Mouse (Mus musculus) forebrain, embryonic 14.5 days (tissue): ENCODE results near the gene Ssbp2. TPM values are rescaled to one million over a fixed set of nuclear protein-coding genes. Genes with fewer than 3 reads are reported as not detected.
A peak's percentile ranks its signal among the peaks of the same experiment; 100 is the strongest.

Experiments
- ATAC-seq: fragments of 200-750 bp; cut with Nextera tagmentation; 2 replicates; pipeline ENCODE4 v1.8.0; 2017; ENCODE audit warnings: mild to moderate bottlenecking, moderate library complexity
- DNase-seq: peaks from one replicate; pipeline ENCODE4 v3.0.0-alpha.2; 2015; ENCODE audit warnings: low spot score
- H3K27ac ChIP-seq: fragments of 300-500 bp; sonication (generic); 2 replicates; pipeline ENCODE4 v1.5.1; 2014; ENCODE audit warnings: low read depth, mild to moderate bottlenecking, control low read depth, low read length, moderate library complexity
- H3K27me3 ChIP-seq: fragments of 300-500 bp; sonication (generic); replicated peaks from 2 replicates; pipeline ENCODE4 v1.6.1; 2014; ENCODE audit warnings: low read length, control low read depth, mixed read lengths; ENCODE audit not compliant: control insufficient read depth, insufficient read depth
- H3K36me3 ChIP-seq: fragments of 300-500 bp; sonication (generic); 2 replicates; pipeline ENCODE4 v1.6.1; 2014; ENCODE audit warnings: low read length, control low read depth; ENCODE audit not compliant: control insufficient read depth, insufficient read depth
- H3K4me1 ChIP-seq: fragments of 300-500 bp; sonication (generic); 2 replicates; pipeline ENCODE4 v1.6.1; 2014; ENCODE audit warnings: antibody characterized with exemption, low read length, control low read depth; ENCODE audit not compliant: control insufficient read depth, insufficient read depth
- H3K4me2 ChIP-seq: fragments of 300-500 bp; sonication (generic); 2 replicates; pipeline ENCODE4 v1.6.1; 2014; ENCODE audit warnings: mild to moderate bottlenecking, control low read depth, low read length
- H3K4me3 ChIP-seq: fragments of 300-500 bp; sonication (generic); 2 replicates; pipeline ENCODE4 v1.5.1; 2014; ENCODE audit warnings: low read depth, low read length, control low read depth
- H3K9ac ChIP-seq: fragments of 300-500 bp; sonication (generic); 2 replicates; pipeline ENCODE4 v1.6.1; 2014; ENCODE audit warnings: mild to moderate bottlenecking, low read length, control low read depth, moderate library complexity
- H3K9me3 ChIP-seq: fragments of 300-500 bp; sonication (generic); replicated peaks from 2 replicates; pipeline ENCODE4 v1.6.1; 2016; ENCODE audit warnings: low read length, control low read depth, mixed read lengths; ENCODE audit not compliant: control insufficient read depth
- WGBS: fragments of 180-500 bp; shearing (Covaris S2); extraction: QIAGEN DNeasy Blood & Tissue Kit; methylation state at CpG from one replicate; pipeline ENCODE4 v1.1.7; 2014; 5-methylcytosine and 5-hydroxymethylcytosine counted together
- polyA plus RNA-seq: library from polyadenylated mRNA; unstranded; fragments of >200 nt; fragmentation: Nextera tagmentation; extraction: Ambion mirVana; gene quantifications from 2 replicates; pipeline ENCODE4 v1.2.1, GENCODE M21; 2014

The Ssbp2 gene
- polyA plus RNA-seq, 1 experiment from 2014 or later: 252 TPM

DNA sequence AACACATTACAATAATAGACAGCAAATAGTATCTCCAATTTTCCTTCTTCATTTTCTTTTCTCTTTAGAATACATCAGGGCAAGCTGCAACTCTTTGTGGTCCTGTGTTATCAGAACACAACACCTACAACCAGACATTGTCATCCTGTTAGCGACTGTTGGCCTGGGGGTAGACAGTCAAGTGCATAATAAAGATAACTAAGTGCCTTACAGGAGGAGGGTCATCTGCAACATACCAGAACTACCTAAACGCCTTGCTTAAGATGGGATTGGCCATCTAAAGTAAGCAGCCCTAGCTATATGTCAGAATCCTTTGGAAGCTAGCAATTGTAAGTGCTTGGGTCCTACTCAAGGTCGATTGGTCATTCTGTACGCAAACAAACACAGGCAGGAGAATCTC is 2.1 kb upstream of the Ssbp2 start:
- Histone ChIP-seq H3K36me3 (no peaks in the 10 kb centered on the region), H3K4me2 (no peak overlapping the region), H3K9ac (no peak overlapping the region), H3K9me3 (no peaks in the 10 kb centered on the region), H3K27me3 (no peaks in the 10 kb centered on the region), H3K27ac (no peak overlapping the region), H3K4me3 (no peak overlapping the region), H3K4me1 (peaks cover 11% of the 10 kb centered on the region)
- no peak for DNase-seq
- ATAC-seq: no peak
- 90% methylated on average over 4 of the region's 4 CpGs for WGBS

DNA sequence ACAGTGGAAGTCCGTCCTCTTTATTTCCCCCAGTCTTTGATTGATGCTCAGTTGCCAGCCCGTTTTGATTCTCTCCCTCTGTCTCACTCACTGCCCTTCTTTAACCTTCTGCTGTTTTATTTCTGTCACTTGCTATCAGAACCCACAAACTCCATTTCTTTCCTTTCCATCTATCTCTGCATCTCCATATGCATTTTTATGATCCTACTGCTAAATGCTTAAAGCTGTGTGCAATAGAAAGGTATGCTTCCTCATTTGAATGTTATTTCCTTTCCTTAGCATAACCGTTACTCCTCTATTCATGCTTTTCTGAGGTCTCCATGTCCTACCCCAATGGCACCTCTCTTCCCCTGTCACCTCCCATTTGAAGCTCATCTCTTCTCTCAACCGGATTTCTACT is 594 bp upstream of the Ssbp2 start:
- DNase-seq (no peak), ATAC-seq (no peak)
- no peak overlapping the region for H3K4me2 ChIP-seq
- H3K4me1 ChIP-seq: peaks cover 17% of the 10 kb centered on the region
- no peak overlapping the region for H3K9ac ChIP-seq
- H3K27ac ChIP-seq: 0 out of 2 replicates have a peak overlapping the region, but pooled peaks have one; percentile 93
- H3K36me3 ChIP-seq: no peaks in the 10 kb centered on the region
- H3K9me3 ChIP-seq: no peaks in the 10 kb centered on the region
- WGBS: 23% methylated on average over 4 of the region's 4 CpGs
- H3K4me3 ChIP-seq: no peak overlapping the region
- no peaks in the 10 kb centered on the region for H3K27me3 ChIP-seq

DNA sequence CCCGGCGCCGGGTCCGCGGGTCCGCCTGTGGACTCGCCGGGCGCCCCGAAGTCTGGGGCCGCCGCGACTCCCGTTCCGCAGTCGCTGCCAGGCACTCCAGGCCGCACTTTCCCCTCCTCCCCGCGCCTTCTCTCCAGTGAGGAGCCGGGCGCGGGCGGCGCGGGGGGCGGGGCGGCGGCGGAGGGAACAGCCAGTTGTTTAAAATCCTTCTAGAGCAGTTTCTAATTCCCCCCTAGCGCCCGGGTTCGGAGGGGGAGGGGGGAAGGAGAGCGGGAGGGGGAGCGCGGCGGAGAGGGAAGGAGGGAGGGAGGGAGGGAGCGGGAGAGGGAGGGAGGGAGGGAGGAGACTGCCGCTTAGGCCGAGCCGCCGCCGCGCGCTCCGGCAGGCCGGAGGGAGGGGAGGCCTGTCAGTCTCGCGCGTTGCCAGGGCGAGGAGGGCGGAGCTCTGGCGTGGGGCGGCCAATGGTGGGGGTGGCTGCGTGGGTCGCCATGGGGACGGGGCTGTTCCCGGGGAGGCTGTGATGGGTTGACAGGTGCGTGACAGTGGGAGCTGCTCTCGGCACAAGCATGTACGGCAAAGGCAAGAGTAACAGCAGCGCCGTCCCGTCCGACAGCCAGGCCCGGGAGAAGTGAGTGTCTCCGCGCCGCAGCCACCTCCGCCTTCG is 670 bp downstream of the Ssbp2 start:
- Histone ChIP-seq H3K27me3 (no peaks in the 10 kb centered on the region), H3K27ac (peak overlapping the region; percentile 96), H3K4me1 (peaks cover 17% of the 10 kb centered on the region), H3K9me3 (no peaks in the 10 kb centered on the region), H3K4me3 (peak overlapping the region; percentile 94), H3K36me3 (no peaks in the 10 kb centered on the region), H3K4me2 (peak overlapping the region; percentile 85), H3K9ac (peak overlapping the region; percentile 85)
- DNase-seq (peak; percentile 98), ATAC-seq (peak; percentile 98)
- WGBS: under 1% methylated on average over 42 of the region's 70 CpGs

DNA sequence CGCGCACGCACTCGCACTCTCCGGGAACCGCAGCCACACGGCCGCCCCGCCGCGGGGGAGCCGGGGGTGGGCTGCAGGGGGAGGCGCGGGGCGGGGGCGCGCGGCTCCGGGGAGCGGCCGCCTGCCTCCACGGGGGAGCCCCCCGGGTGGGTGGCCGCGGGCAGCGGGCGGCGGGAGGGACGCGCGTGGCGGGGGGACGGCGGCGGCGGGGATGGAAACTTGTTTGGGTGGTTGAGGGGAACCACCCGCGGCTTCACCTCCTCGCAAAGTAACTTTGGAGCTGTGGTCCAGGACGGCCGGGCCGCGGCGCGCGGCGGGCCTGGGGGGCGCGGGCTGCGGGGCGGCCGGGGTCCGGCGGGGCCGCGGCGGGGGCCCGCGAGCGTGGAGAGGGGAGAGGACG is 1.2 kb downstream of the Ssbp2 start:
- peak; percentile 22 for ATAC-seq

DNA sequence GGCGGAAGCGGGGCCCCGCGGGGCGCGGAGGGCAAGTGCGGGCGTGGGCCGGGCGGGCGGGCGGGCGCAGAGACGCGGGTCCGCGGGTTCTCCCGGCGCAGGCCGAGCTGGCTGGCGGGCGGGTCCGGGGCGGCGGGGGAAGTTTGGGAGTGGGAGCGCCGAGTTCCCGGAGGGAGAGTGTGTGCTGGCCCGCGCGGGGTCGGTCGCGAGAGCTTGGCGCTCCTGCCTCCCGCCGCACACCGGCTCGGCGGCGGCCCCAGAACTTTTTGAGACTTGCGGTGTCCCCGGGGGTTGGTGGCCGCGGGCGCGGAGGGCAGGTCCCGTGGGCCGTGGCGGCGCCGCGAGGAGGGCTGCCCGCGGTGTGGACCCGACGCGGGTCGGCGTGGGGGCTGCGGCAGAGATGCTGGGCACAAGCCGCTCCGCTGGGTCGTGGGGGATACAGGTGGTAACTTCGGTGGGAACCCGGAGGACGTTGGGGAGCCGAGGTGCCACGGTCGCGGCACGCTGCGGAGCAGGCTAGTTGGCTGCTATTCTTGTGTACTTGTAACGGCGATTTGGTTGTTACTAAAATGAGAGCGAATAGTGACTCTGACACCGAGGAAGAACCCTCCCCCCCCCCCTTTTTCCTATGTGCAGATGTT is 1.7 kb downstream of the Ssbp2 start:
- peak; percentile 43 for DNase-seq
- Histone ChIP-seq H3K9me3 (no peaks in the 10 kb centered on the region), H3K9ac (peak overlapping the region; percentile 85), H3K4me3 (peak overlapping the region; percentile 94), H3K4me2 (peak overlapping the region; percentile 85), H3K36me3 (no peaks in the 10 kb centered on the region), H3K27ac (peak overlapping the region; percentile 96), H3K27me3 (no peaks in the 10 kb centered on the region), H3K4me1 (peaks cover 17% of the 10 kb centered on the region)
- WGBS: under 1% methylated on average over 33 of the region's 77 CpGs
- ATAC-seq: no peak

More for the DNA sequence above, 1.2 kb downstream of the Ssbp2 start:
- Histone ChIP-seq H3K4me2 (peak overlapping the region; percentile 85), H3K27ac (peak overlapping the region; percentile 96), H3K4me1 (peaks cover 17% of the 10 kb centered on the region), H3K4me3 (peak overlapping the region; percentile 94), H3K36me3 (no peaks in the 10 kb centered on the region), H3K9me3 (no peaks in the 10 kb centered on the region), H3K27me3 (no peaks in the 10 kb centered on the region), H3K9ac (peak overlapping the region; percentile 85)
- DNase-seq: no peak
- 1% methylated on average over 14 of the region's 61 CpGs for WGBS

DNA sequence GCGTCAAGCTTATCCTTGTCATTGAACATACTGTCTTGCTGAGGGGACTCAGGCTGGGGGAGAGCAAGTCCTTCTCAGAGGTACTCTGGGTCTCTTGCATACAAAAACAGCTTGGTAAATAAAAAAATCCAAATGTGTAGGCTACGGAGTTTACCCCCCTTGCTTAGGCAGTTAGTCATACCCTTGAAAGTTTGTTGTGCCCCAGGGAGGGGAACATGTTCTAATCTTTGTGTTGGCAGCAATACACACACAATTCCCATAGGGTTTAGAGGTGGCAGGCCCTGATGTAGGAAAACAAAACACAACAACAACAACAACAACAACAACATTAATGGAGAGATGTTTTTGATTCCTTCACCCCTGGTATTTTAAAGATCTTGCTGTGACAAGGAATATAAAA is 2.3 kb downstream of the Ssbp2 start:
- 0% methylated on average over 2 of the region's 2 CpGs for WGBS
- peak; percentile 28 for DNase-seq

DNA sequence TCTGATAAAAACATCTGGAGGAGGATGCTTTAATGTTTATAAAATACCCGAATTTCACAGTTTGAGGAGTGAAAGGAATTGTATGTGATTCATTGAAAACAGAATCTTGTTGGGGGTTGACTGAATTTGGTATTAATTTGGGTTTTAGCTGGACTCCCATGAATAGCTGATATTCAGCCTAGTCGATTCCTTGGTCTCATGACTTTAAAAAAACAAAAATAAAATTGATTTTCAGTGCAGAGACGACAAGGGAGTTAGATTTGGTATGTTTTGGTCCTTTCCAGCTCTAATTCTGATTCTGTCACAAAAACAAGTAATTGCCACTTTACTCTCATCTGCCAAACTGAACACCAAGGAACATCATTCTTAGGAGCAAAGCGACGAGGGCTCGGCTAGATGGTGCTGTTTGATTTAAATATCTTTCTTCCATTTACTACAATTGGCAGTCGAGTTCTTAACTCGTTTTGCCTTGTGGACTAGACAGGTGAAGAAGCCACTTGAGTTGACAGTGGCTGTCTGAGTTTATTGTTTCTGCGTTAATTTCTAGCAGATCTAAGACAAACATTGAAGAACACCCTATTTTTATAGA is 2.9 kb downstream of the Ssbp2 start:
- H3K4me2 ChIP-seq: peak overlapping the region; percentile 85
- H3K4me1 ChIP-seq: peaks cover 17% of the 10 kb centered on the region
- no peaks in the 10 kb centered on the region for H3K27me3 ChIP-seq
- peak overlapping the region; percentile 94; the same call in 1 of the 2 replicates for H3K4me3 ChIP-seq
- H3K36me3 ChIP-seq: no peaks in the 10 kb centered on the region
- no peak overlapping the region for H3K27ac ChIP-seq
- 12% methylated on average over 9 of the region's 9 CpGs for WGBS
- no peak overlapping the region; the same call in 1 of the 2 replicates for H3K9ac ChIP-seq
- ATAC-seq: no peak
- no peaks in the 10 kb centered on the region for H3K9me3 ChIP-seq
- DNase-seq: peak; percentile 80

More for the DNA sequence above, 2.3 kb downstream of the Ssbp2 start:
- peak overlapping the region; percentile 85 for H3K4me2 ChIP-seq
- H3K9me3 ChIP-seq: no peaks in the 10 kb centered on the region
- H3K9ac ChIP-seq: peak overlapping the region; percentile 85
- peak overlapping the region; percentile 94 for H3K4me3 ChIP-seq
- H3K27me3 ChIP-seq: no peaks in the 10 kb centered on the region
- no peak for ATAC-seq
- H3K27ac ChIP-seq: no peak overlapping the region; the same call in 1 of the 2 replicates
- no peaks in the 10 kb centered on the region for H3K36me3 ChIP-seq
- H3K4me1 ChIP-seq: peaks cover 17% of the 10 kb centered on the region

DNA sequence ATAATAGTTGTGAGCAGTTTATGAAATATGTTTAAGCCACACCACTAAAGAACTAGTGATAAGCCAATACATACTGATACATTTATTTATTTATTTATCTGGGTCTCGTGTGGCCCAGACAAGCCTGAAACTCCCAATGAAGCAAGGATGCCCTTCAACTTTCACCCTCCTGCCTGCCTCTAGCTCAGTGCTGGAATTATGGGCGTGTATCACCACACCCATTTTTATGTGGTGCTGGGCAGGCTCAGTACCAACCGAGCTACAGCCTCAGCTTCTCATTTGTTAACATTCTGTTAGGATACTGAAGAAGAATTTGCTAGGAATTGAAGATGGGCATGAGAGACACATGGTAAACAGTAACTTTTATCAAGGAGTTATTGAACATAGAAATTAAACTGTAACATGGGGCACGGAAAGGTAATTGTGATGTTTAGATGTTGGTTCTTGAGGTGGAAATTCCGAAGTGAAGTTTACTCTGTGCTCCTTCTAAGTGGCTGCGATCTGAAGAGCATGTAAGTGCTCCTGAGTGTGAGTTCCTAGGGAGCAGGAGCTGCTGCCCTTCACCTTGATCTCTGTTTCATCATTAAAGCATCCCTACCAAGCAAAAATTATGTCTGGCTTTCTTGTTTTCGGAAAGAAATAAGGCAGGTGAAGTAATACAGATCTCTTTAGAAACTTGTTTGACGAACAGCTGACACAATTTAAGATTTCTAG is 5.1 kb downstream of the Ssbp2 start:
- H3K9ac ChIP-seq: no peak overlapping the region
- no peaks in the 10 kb centered on the region for H3K36me3 ChIP-seq
- ATAC-seq (no peak), DNase-seq (no peak)
- H3K9me3 ChIP-seq: no peaks in the 10 kb centered on the region
- H3K4me3 ChIP-seq: no peak overlapping the region
- no peak overlapping the region for H3K4me2 ChIP-seq
- H3K27ac ChIP-seq: no peak overlapping the region
- peaks cover 11% of the 10 kb centered on the region for H3K4me1 ChIP-seq
- H3K27me3 ChIP-seq: no peaks in the 10 kb centered on the region
- WGBS: 84% methylated on average over 8 of the region's 8 CpGs
